Mouse (Mus musculus): ENCODE measurements around the gene Edar.

The Edar gene

GRCm38 (mm10) chr10:58600151-58600550, 75.3 kb downstream of the Edar start:
- no peak for DNase-seq

- DNase-seq, result no peak
Measured at GRCm38 (mm10) chr10:58595821-58596220, 79.6 kb downstream of the Edar start.

DNA sequence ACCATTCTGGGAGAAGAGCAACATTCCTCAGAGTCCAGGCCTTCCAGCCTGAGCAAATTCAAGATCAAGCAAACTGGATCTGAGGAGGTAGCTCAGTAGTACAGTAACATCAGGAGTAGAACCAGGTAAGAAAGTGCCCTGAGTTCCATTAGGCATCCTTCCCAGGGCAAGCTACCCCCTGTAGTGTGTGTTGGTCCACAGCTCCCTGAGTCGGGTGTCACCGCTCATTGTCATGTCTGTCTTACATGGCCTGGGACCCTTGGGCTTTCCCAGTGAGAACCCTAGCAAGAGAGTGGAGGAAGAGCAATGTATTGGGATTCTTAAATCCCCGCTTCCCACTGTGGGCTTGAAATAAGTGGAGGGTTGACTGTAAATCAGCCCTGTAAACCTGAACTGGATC, 80.3 kb downstream of the Edar start:
- no peak for DNase-seq

DNA sequence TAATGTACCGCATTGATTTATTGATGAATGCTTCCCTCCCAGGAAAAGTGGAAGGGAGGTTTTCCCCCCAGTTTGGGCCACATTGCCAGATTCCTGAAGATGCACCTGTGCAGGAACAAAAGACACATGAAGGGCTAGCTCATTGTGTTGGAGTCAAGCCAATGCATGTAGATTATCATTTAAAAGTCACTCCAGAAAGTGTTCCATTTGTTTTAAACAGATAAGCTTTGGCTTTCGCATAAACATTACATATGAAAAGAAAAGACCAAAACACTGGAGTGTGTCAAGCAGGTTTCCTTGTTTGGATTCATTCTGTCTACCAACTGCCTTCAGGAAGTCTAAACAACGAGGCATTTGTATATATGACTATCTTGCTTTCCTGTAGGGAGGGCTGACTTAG, 81.0 kb downstream of the Edar start:
- no peak for DNase-seq

DNA sequence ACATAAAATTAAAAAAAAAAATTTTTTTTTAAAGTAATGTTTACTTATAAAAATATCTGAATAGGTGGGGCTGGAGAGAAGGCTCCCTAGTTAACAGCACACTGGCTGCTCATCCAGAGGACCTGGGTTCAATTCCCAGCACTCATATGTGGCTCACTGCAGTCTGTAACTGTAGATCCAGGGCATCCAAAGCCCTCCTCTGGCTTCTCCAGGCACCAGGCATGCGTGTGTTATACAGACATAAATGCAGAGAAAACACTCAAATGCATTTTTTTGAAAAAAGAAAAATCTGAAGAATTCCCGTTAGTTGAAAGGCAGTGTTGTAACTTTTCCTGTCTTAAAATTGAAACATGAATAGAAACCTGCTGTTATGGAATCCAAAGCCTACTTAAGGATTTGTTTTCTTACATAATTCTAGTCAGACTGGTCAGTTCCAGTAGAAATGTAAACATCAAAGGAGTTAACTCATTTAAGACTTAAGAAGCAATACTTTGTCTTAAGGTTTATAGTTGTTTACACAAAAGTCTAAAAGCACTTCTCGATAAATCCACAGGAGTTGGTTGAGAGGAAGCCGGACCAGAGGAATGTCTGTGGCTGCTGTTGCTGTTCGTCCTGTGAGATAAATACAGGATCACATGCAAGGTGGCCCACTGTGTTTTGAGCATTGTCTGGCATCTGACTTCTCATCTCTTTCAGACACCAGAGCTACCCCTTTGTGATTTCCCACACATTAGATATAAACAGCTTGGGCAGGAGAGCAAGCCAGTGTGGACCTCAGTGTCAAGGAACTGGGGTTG, 89.8 kb downstream of the Edar start:
- DNase-seq, result no peak

- DNase-seq, result no peak
Measured at GRCm38 (mm10) chr10:58560521-58560920, 114.9 kb downstream of the Edar start.

DNA sequence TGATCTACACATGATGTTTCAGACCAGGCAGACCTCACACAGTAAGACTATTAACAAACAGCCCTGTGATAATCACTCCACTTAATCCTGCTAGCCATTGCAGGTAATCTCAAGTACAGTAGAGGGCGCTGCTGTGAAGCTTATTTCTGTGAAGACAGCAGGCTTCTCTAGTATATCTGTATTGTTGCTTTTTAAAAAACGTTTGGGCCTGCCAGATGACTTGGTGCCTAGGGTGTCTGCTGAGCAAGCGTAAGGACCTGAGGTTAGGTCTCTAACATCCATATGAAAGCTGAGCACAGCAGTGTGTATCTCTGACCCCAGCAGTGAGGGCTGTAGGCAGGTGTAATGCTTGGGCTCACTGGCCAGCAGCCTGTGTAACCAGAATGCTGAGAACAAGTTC, 115.6 kb downstream of the Edar start:
- DNase-seq, result peak; percentile 8

- peak; percentile 10 for DNase-seq
Measured at GRCm38 (mm10) chr10:58559098-58559497, 116.4 kb downstream of the Edar start.

DNA sequence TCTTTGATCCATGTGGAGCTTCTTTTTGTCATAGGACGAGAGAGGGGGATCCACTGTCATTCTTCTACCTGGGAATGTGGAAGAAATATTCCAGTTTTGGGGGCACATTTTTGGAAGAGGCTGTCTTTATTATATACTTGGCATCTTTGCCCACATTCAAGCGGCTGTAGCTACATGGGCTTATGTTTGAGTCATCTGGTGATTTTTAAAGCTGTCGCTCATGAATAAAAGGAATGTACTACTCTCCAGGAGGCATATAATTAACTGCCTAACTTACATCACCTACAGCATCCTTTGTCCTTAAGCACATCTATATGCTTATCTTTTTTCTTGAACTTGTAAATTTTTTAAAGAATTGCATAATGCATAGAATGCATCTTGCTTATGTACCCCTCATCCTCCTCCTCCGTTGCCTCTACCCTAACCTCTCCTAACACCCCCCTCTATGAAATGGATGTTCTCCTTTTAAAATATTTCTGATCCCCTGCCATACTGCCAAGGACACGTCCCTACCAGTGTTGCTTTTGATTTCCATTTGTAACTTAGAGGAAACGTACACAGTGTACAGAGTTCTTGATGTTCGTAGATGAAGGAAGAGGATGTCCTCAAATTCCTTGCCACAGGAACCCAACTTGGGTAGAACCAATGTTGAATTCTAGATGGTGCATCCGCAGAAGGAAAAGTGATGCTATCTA, 120.6 kb downstream of the Edar start:
- DNase-seq, result no peak

Measured in cerebellum, adult 11 months (tissue).